Mouse (Mus musculus) erythroblast, embryonic 14.5 days (primary cell): ENCODE results near the gene Klhl26.

Experiments
- GATA1 ChIP-seq: IDR thresholded peaks from 2 replicates; pipeline ENCODE4 v1.6.1; 2012; ENCODE audit warnings: low read length, inconsistent platforms, mixed read lengths
- TAL1 ChIP-seq: IDR thresholded peaks from 3 replicates; pipeline ENCODE4 v1.6.1; 2012; ENCODE audit warnings: low read length, inconsistent platforms, mixed read lengths

- no peak for TF ChIP-seq TAL1
- no peak for TF ChIP-seq GATA1
Measured at GRCm38 (mm10) chr8:70488931-70489470, 12.2 kb upstream of the Klhl26 start.
